Mouse (Mus musculus): Measurements from ENCODE around the gene Aprt. TPM values are rescaled to one million over a fixed set of nuclear protein-coding genes. Genes with fewer than 3 reads are reported as not detected.
A peak's percentile ranks its signal among the peaks of the same experiment; 100 is the strongest.

Aprt gene
- total RNA-seq, 1 experiment, result 400 TPM

DNA sequence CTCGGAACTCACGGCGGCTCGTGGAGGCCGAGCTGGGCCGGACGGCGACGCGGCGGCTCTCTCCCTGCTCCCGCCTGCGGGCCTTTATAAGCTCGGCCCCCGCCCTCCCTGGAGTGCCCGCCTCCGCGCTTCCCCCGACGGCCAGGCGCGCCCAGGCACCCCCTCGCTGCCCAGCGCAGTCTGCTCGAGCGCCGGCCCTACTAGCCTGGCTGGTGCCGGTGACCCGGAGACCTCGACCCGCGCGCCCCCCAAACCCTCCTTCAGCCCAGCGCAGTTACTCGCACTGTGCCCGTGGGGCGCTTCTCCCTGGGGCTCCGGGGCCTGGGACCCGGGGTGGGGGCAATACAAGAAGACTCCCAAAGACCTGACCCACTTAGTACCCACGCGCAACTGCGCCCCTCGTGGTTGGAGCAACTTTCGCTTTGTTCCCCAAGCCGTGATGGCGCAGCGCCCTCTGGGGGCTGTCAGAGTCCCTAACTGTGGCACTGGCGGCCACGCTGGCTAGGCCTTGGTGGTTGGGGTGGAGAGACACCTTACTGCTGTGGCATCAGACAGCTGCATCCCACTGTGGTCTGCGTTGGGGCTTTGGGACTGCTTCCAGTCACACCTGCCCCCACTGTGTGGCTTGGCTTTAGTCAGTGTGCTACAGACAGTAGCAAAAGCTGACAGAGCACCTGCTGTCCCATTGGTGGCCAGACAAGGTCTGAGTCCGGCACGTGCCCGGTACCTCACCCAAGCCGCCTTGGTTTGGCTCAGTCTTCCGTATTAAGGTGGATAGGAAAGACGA is 25.3 kb downstream of the Aprt start, which contains the start of gene Piezo1:
Piezo1 (minus strand) TSS at position 65 of the 787 bp plus-strand sequence.
- TF ChIP-seq CHD2 (IDR thresholded peaks at IDR 0.05; ENCODE audit: low read depth, low read length), result no peak
- no peak for TF ChIP-seq HCFC1 (IDR thresholded peaks at IDR 0.05; ENCODE audit: borderline replicate concordance, insufficient read depth, low read length)
- no peak for TF ChIP-seq MAFK (IDR thresholded peaks at IDR 0.05; ENCODE audit: insufficient read depth, low read depth, low read length)
- no peak for TF ChIP-seq ZNF384 (IDR thresholded peaks at IDR 0.05; ENCODE audit: low read depth, low read length)
- TF ChIP-seq ZC3H11A (IDR thresholded peaks at IDR 0.05; ENCODE audit: borderline replicate concordance, low read depth, low read length), result 0 out of 2 replicates have a peak, but pooled peaks have one; percentile 3
- peaks cover 3% of the 10 kb centered on the region; the same call in 1 of the 2 replicates for H3K36me3 ChIP-seq (ENCODE audit: control insufficient read depth, insufficient read depth, low read length, poor library complexity, severe bottlenecking)
- in situ Hi-C loops (cut with MboI; ENCODE audit: low sequenced_read_pairs in 2 of 2, unreplicated experiment in 2 of 2), result no loop called here
- peak within 1 kb of the TSS; percentile 97 for H3K9ac ChIP-seq (ENCODE audit: insufficient read depth, low read depth, low read length, poor library complexity, severe bottlenecking)
- peak within 1 kb of the TSS; percentile 87 to 92 for H3K4me3 ChIP-seq (ENCODE audit: insufficient read depth in 1 of 2, low read depth in 1 of 2, low read length in 2 of 2, poor library complexity in 1 of 2, severe bottlenecking in 1 of 2)
- DNase-seq (ENCODE audit: low read depth, low spot score), result no peak
- 0 out of 2 replicates have a peak within 1 kb of the TSS, but pooled peaks have one; percentile 29 for H3K27ac ChIP-seq (ENCODE audit: insufficient read depth, low read depth, low read length, poor library complexity, severe bottlenecking)
- H3K9me3 ChIP-seq (ENCODE audit: control insufficient read depth, insufficient read depth, low read depth, low read length), result no peaks in the 10 kb centered on the region
- H3K4me1 ChIP-seq (ENCODE audit: control insufficient read depth in 2 of 2, insufficient read depth in 2 of 2, low read length in 2 of 2, poor library complexity in 1 of 2), result peaks cover 4 to 32% of the 10 kb centered on the region in 2 experiments; a peak in 3 of 4 replicates

DNA sequence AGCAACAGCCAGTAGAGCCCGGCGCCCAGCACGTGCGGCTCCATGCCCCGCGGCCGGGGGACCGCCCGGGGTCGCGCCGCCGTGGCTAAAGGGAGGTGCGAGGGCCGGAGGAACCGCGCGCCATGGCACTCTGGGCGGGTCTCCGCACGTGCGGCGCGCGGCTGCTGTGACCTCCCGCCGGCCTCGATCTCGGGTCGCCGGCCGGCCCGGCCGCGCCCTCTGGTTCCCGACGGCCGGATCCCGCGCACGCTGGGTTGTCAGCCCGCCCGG is 25.8 kb downstream of the Aprt start:
- Histone ChIP-seq H3K27ac (ENCODE audit: insufficient read depth, low read depth, low read length, poor library complexity, severe bottlenecking) (0 out of 2 replicates have a peak overlapping the region, but pooled peaks have one; percentile 27), H3K4me1 (ENCODE audit: control insufficient read depth in 2 of 2, insufficient read depth in 2 of 2, low read length in 2 of 2, poor library complexity in 1 of 2) (peaks cover 4 to 35% of the 10 kb centered on the region in 2 experiments; a peak in 3 of 4 replicates), H3K4me3 (ENCODE audit: insufficient read depth in 1 of 2, low read depth in 1 of 2, low read length in 2 of 2, poor library complexity in 1 of 2, severe bottlenecking in 1 of 2) (peak overlapping the region; percentile 87 to 92), H3K9ac (ENCODE audit: insufficient read depth, low read depth, low read length, poor library complexity, severe bottlenecking) (peak overlapping the region; percentile 97), H3K9me3 (ENCODE audit: control insufficient read depth, insufficient read depth, low read depth, low read length) (no peaks in the 10 kb centered on the region), H3K36me3 (ENCODE audit: control insufficient read depth, insufficient read depth, low read length, poor library complexity, severe bottlenecking) (peaks cover 3% of the 10 kb centered on the region; the same call in 1 of the 2 replicates)
- in situ Hi-C loops (cut with MboI; ENCODE audit: low sequenced_read_pairs in 2 of 2, unreplicated experiment in 2 of 2), result no loop called here
- TF ChIP-seq ZC3H11A (IDR thresholded peaks at IDR 0.05; ENCODE audit: borderline replicate concordance, low read depth, low read length), result no peak
- TF ChIP-seq HCFC1 (IDR thresholded peaks at IDR 0.05; ENCODE audit: borderline replicate concordance, insufficient read depth, low read length), result no peak
- TF ChIP-seq CHD2 (IDR thresholded peaks at IDR 0.05; ENCODE audit: low read depth, low read length), result no peak
- no peak for TF ChIP-seq ZNF384 (IDR thresholded peaks at IDR 0.05; ENCODE audit: low read depth, low read length)
- TF ChIP-seq MAFK (IDR thresholded peaks at IDR 0.05; ENCODE audit: insufficient read depth, low read depth, low read length), result no peak
- DNase-seq (ENCODE audit: low read depth, low spot score), result no peak

DNA sequence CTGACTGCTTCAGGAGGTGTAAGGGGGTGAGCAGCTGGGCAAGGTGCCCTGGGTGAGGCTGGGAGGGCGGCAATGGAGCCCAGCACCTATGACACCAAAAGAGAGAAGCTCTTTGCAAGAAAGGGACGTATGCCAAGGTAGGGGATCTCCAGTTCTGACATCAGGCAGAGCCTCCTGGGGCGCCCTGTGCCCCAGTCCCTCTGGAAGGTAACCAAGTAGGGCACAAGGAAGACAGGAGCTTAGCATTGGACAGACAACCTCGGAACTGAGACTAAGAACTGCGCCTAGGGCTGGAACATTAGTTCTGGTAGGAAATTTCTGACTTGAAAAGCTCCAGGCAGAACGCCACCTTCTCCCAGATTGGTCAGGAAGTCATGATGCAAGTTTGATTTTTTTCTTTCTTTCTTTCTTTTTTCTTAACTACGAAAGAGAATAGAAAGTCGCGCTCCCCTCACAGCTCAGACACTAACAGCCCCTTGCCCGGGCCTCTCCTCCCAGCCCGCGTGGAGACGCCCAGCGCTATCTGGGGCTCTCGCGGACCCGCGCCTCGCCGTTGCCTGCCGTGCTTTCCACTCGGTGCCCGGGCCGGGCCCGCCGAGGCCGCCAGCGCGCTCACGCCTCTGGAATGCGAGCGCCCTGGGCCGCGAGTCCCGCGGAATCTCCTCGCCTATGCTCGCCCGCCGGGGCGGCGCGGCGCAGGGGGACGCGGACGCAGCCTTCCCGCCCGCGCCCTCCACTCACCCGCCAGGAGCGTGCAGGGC is 26.3 kb downstream of the Aprt start:
- no peak for DNase-seq (ENCODE audit: low read depth, low spot score)
- peak overlapping the region; percentile 87 to 92 for H3K4me3 ChIP-seq (ENCODE audit: insufficient read depth in 1 of 2, low read depth in 1 of 2, low read length in 2 of 2, poor library complexity in 1 of 2, severe bottlenecking in 1 of 2)
- peaks cover 3% of the 10 kb centered on the region; the same call in 1 of the 2 replicates for H3K36me3 ChIP-seq (ENCODE audit: control insufficient read depth, insufficient read depth, low read length, poor library complexity, severe bottlenecking)
- in situ Hi-C loops (cut with MboI; ENCODE audit: low sequenced_read_pairs in 2 of 2, unreplicated experiment in 2 of 2), result no loop called here
- H3K27ac ChIP-seq (ENCODE audit: insufficient read depth, low read depth, low read length, poor library complexity, severe bottlenecking), result 0 out of 2 replicates have a peak overlapping the region, but pooled peaks have one; percentile 27
- no peaks in the 10 kb centered on the region for H3K9me3 ChIP-seq (ENCODE audit: control insufficient read depth, insufficient read depth, low read depth, low read length)
- peak overlapping the region; percentile 97 for H3K9ac ChIP-seq (ENCODE audit: insufficient read depth, low read depth, low read length, poor library complexity, severe bottlenecking)
- peaks cover 7 to 37% of the 10 kb centered on the region in 2 experiments; a peak in 3 of 4 replicates for H3K4me1 ChIP-seq (ENCODE audit: control insufficient read depth in 2 of 2, insufficient read depth in 2 of 2, low read length in 2 of 2, poor library complexity in 1 of 2)
- TF ChIP-seq MAFK (IDR thresholded peaks at IDR 0.05; ENCODE audit: insufficient read depth, low read depth, low read length) (no peak), ZC3H11A (IDR thresholded peaks at IDR 0.05; ENCODE audit: borderline replicate concordance, low read depth, low read length) (no peak), CHD2 (IDR thresholded peaks at IDR 0.05; ENCODE audit: low read depth, low read length) (no peak), ZNF384 (IDR thresholded peaks at IDR 0.05; ENCODE audit: low read depth, low read length) (no peak), HCFC1 (IDR thresholded peaks at IDR 0.05; ENCODE audit: borderline replicate concordance, insufficient read depth, low read length) (0 out of 2 replicates have a peak, but pooled peaks have one; percentile 7)

DNA sequence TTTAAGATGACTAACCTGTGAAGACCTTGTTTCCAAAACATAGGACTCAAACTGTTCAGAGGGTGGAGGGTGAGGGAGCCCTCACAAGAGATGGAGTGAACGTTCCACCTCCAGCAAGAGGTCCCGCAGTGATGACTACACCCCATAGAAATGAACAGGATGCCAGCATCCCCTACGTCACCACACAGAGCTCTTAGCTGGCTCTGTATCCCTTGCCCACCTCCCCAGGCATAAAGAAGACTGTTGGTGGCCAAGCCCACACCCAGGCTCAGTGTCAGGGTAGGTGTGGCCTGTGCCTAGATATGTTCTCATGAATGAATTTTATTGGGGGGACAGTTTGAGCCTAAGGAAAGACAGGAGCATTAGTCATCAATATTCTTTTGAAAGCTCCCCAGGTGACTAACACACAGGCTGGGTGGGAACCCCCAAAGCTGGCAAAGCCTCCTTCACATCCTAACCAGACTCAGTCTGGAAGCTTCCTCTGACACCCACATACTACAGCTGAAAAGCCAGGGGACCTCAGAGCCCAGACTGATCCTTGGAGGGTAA is 27.7 kb downstream of the Aprt start:
- H3K4me3 ChIP-seq (ENCODE audit: insufficient read depth in 1 of 2, low read depth in 1 of 2, low read length in 2 of 2, poor library complexity in 1 of 2, severe bottlenecking in 1 of 2), result no peak overlapping the region
- peaks cover 7 to 41% of the 10 kb centered on the region in 2 experiments; a peak in 3 of 4 replicates for H3K4me1 ChIP-seq (ENCODE audit: control insufficient read depth in 2 of 2, insufficient read depth in 2 of 2, low read length in 2 of 2, poor library complexity in 1 of 2)
- no peak overlapping the region for H3K9ac ChIP-seq (ENCODE audit: insufficient read depth, low read depth, low read length, poor library complexity, severe bottlenecking)
- in situ Hi-C loops (cut with MboI; ENCODE audit: low sequenced_read_pairs in 2 of 2, unreplicated experiment in 2 of 2), result no loop called here
- TF ChIP-seq ZNF384 (IDR thresholded peaks at IDR 0.05; ENCODE audit: low read depth, low read length) (no peak), MAFK (IDR thresholded peaks at IDR 0.05; ENCODE audit: insufficient read depth, low read depth, low read length) (no peak)
- no peaks in the 10 kb centered on the region for H3K9me3 ChIP-seq (ENCODE audit: control insufficient read depth, insufficient read depth, low read depth, low read length)
- peaks cover 3% of the 10 kb centered on the region; the same call in 1 of the 2 replicates for H3K36me3 ChIP-seq (ENCODE audit: control insufficient read depth, insufficient read depth, low read length, poor library complexity, severe bottlenecking)
- H3K27ac ChIP-seq (ENCODE audit: insufficient read depth, low read depth, low read length, poor library complexity, severe bottlenecking), result no peak overlapping the region
- no peak for DNase-seq (ENCODE audit: low read depth, low spot score)

Measured in ES-E14 (cell line).